Mouse (Mus musculus): ENCODE measurements around the gene Zfp428.

DNA sequence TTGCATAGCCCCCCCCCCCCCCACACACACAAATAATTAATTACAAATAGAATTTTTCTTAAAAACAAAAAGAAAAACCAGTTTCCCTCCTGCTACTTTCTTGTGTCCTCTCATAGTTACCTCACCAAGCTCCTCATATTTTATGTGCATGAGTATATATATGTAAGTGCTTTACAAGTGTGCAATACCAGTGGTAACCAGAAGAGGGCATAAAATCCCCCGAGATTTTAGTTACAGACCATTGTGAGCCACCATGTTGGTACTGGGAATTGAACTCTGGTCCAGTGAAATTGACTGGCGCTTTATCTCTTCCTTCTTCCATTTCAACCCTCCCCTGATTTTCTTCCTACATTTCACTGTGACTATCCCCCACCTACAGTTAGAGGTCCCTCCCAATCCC is 37.7 kb downstream of the Zfp428 start:
- TF ChIP-seq CTCF (IDR thresholded peaks at IDR 0.05; ENCODE audit: low read depth, low read length) = 0 out of 2 replicates have a peak, but pooled peaks have one; percentile 12
- no peak for TF ChIP-seq GATA1 (IDR thresholded peaks at IDR 0.05; ENCODE audit: borderline replicate concordance, low read length)
- no peak for TF ChIP-seq TAL1 (conservative IDR thresholded peaks at IDR 0.05; ENCODE audit: low read depth, low read length)
